Mouse (Mus musculus): ENCODE measurements around the gene 1700061G19Rik. TPM values are rescaled to one million over a fixed set of nuclear protein-coding genes. Genes with fewer than 3 reads are reported as not detected.

1700061G19Rik gene
- total RNA-seq (2023) = 0.20 TPM in 1 of 4 replicates, not detected in the others

GRCm38 (mm10) chr17:56874936-56875651 is at the start of gene 1700061G19Rik:
Gene 1700061G19Rik (plus strand): TSS chr17:56875477.

GRCm38 (mm10) chr17:56830411-56831110 is 44.7 kb upstream of the 1700061G19Rik start, which contains the start of gene Rfx2:
Gene Rfx2 (minus strand): TSS chr17:56831013.

GRCm38 (mm10) chr17:56874237-56874636 is 1.0 kb upstream of the 1700061G19Rik start, which contains the start of gene Acsbg2:
Gene Acsbg2 (minus strand): TSS chr17:56874447.

DNA sequence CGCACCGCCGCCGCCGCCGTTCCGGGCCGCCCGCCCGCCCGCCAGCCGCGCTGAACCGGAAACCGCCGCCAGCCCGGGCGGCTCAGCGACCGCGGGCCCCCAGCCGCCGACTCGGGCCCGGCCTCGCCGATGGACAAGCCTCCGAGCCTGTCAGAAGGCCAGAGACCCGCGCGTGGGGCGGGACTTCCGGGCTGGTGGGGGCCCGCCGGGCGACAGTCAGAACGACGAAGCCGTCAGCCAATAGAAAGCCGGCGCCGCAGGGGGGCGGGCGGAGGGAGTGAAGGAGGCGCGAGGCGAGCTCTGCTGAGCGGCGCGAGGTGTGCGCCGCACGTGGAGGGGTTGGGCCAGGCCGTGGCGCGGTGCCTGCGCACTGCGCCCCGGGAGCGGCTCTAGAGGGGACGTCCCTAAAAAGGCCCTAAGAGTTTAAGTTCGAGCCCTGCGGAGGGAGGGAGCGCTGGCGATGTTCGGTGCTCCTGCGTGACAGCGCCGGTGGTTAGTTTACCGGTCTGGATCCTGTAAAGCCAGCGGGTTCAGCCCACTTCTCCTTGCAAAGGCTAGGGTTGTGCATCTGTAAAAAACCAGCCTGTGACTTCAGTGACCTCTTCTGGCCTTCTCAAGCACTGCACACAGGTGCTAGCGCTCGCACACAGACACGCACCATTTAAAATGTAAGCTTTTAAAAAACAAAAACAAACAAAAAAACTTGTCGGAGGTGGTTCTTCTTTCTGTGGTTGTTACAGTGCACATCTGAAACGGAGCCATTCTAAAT is 60.3 kb downstream of the 1700061G19Rik start, which contains the start of gene Mllt1:
Mllt1 (minus strand) TSS at position 53 of the 769 bp plus-strand sequence.

Other genes with a start within 250 kb of the 1700061G19Rik start
- gene Lonp1, start 248.6 kb upstream of the 1700061G19Rik start, total RNA-seq (2023) = 58.1 to 63.6 TPM (median 61.4 TPM) in 4 replicates
- not detected in 4 replicates for gene Catsperd, start 247.3 kb upstream of the 1700061G19Rik start, total RNA-seq (2023)
- gene Ranbp3, start 202.2 kb upstream of the 1700061G19Rik start, total RNA-seq (2023) = 98.8 to 117 TPM (median 102 TPM) in 4 replicates
- 41.0 to 65.0 TPM (median 54.5 TPM) in 4 replicates for gene Ndufa11, start 157.7 kb upstream of the 1700061G19Rik start, total RNA-seq (2023)
- gene Vmac, start 157.5 kb upstream of the 1700061G19Rik start, total RNA-seq (2023) = 12.0 to 16.4 TPM (median 13.5 TPM) in 4 replicates
- not detected in 4 replicates for gene Nrtn, start 117.9 kb upstream of the 1700061G19Rik start, total RNA-seq (2023)
- gene Dus3l, start 110.7 kb upstream of the 1700061G19Rik start, total RNA-seq (2023) = 73.7 to 85.2 TPM (median 78.0 TPM) in 4 replicates
- gene Prr22, start 105.2 kb upstream of the 1700061G19Rik start, total RNA-seq (2023) = 1.0 to 1.9 TPM (median 1.1 TPM) in 4 replicates
- gene Rfx2, start 44.5 kb upstream of the 1700061G19Rik start, total RNA-seq (2023) = 10.1 to 14.5 TPM (median 11.7 TPM) in 4 replicates
- gene Acsbg2, start 1.0 kb upstream of the 1700061G19Rik start, total RNA-seq (2023) = not detected in 4 replicates
- gene Mllt1, start 59.9 kb downstream of the 1700061G19Rik start, total RNA-seq (2023) = 35.6 to 40.7 TPM (median 38.2 TPM) in 4 replicates
- not detected in 4 replicates for gene Acer1, start 106.6 kb downstream of the 1700061G19Rik start, total RNA-seq (2023)
- 24.2 to 35.2 TPM (median 28.4 TPM) in 4 replicates for gene Clpp, start 114.8 kb downstream of the 1700061G19Rik start, total RNA-seq (2023)
- gene Alkbh7, start 121.9 kb downstream of the 1700061G19Rik start, total RNA-seq (2023) = 10.0 to 14.6 TPM (median 12.5 TPM) in 4 replicates
- not detected in 4 replicates for gene Pspn, start 124.5 kb downstream of the 1700061G19Rik start, total RNA-seq (2023)
- gene Gtf2f1, start 135.8 kb downstream of the 1700061G19Rik start, total RNA-seq (2023) = 59.8 to 65.3 TPM (median 63.7 TPM) in 4 replicates
- not detected in 4 replicates for gene Gm17949, start 136.0 kb downstream of the 1700061G19Rik start, total RNA-seq (2023)
- gene Khsrp, start 156.0 kb downstream of the 1700061G19Rik start, total RNA-seq (2023) = 127 to 131 TPM (median 130 TPM) in 4 replicates
- not detected in 4 replicates for gene Slc25a41, start 166.2 kb downstream of the 1700061G19Rik start, total RNA-seq (2023)
- gene Crb3, start 183.6 kb downstream of the 1700061G19Rik start, total RNA-seq (2023) = 16.9 to 20.3 TPM (median 18.6 TPM) in 4 replicates
- gene Slc25a23, start 184.4 kb downstream of the 1700061G19Rik start, total RNA-seq (2023) = 16.8 to 22.0 TPM (median 18.4 TPM) in 4 replicates
- gene Dennd1c, start 203.0 kb downstream of the 1700061G19Rik start, total RNA-seq (2023) = 137 to 170 TPM (median 149 TPM) in 4 replicates
- 0.41 to 0.43 TPM (median 0.43 TPM) in 3 of 4 replicates, not detected in the other for gene Tubb4a, start 212.3 kb downstream of the 1700061G19Rik start, total RNA-seq (2023)
- 0.45 to 1.2 TPM (median 0.78 TPM) in 3 of 4 replicates, not detected in the other for gene Tnfsf9, start 229.8 kb downstream of the 1700061G19Rik start, total RNA-seq (2023)